Comparison of ENCODE assay signal across 8 mouse cellular contexts in the genomic region with DNA sequence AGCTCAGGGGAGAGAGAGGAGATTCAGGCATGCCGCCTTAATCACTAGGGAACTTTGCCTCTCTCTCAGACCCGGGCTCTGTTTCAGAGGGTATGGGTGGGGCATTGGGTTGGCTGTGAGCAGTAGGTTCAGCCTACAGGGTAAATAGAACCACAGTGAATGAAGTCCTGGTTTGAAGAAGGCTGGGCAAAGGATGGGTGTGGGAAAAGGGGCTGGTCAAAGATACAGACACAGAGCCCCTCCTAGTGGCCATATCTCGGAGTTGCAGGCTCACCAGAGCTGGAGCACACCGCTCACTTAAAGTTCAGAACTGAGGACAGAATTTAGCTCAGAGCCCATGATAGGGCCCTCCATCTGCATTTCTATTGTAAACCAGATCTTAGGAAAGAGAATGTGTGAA. TPM values are rescaled to one million over a fixed set of nuclear protein-coding genes. Genes with fewer than 3 reads are reported as not detected.
DNase-seq lines count a peak whose midpoint lies in the region; ATAC-seq and TF ChIP-seq lines count a peak whose summit lies in the region.

No protein-coding gene starts in this region.

- peak; percentile 86 for TF ChIP-seq CTCF in hindbrain, postnatal 0 days (IDR thresholded peaks at IDR 0.05; ENCODE audit: low read depth)

- H3K4me2 ChIP-seq in hindbrain, postnatal 0 days (ENCODE audit: low read depth, low read length) = no peak overlapping the region
- no peak overlapping the region for H3K4me2 ChIP-seq in midbrain, embryonic 12.5 days (replicated peaks)
- H3K4me2 ChIP-seq in stomach, embryonic 14.5 days (replicated peaks; ENCODE audit: low read depth, low read length) = no peak overlapping the region

- no peak overlapping the region for H3K27ac ChIP-seq in hindbrain, postnatal 0 days
- H3K27ac ChIP-seq in limb, embryonic 10.5 days = no peak overlapping the region
- H3K27ac ChIP-seq in midbrain, embryonic 12.5 days (replicated peaks) = no peak overlapping the region
- H3K27ac ChIP-seq in stomach, embryonic 14.5 days (ENCODE audit: low read length) = no peak overlapping the region

- peaks cover 8% of the 10 kb centered on the region; the same call in 1 of the 2 replicates for H3K4me1 ChIP-seq in hindbrain, postnatal 0 days (ENCODE audit: insufficient read depth, low read length)
- H3K4me1 ChIP-seq in limb, embryonic 10.5 days = peaks cover 72% of the 10 kb centered on the region
- peaks cover 20% of the 10 kb centered on the region for H3K4me1 ChIP-seq in midbrain, embryonic 12.5 days
- H3K4me1 ChIP-seq in stomach, embryonic 14.5 days (ENCODE audit: control insufficient read depth, insufficient read depth, low read length) = peaks cover 19% of the 10 kb centered on the region; the same call in 1 of the 2 replicates

- peak; percentile 33 for ATAC-seq in hindbrain, postnatal 0 days
- peak; percentile 54 for ATAC-seq in midbrain, embryonic 12.5 days (ENCODE audit: low FRiP score, low read depth)
- peak; percentile 62; the same call in 1 of the 2 replicates for ATAC-seq in stomach, embryonic 14.5 days (ENCODE audit: insufficient number of reproducible peaks, insufficient read depth, low FRiP score, low read depth)

- peak; percentile 48 to 69 for DNase-seq in urinary bladder, adult 18-20 months (ENCODE audit: low spot score in 2 of 2)
- DNase-seq in urinary bladder, postnatal 10 days (ENCODE audit: low spot score) = no peak
- peak; percentile 91 to 95 for DNase-seq in cerebellum, postnatal 10 days
- peak; percentile 53 to 74 for DNase-seq in frontal cortex, postnatal 14 days (ENCODE audit: low spot score in 2 of 2)
- DNase-seq in hindbrain, postnatal 0 days (ENCODE audit: low spot score) = peak; percentile 85
- peak; percentile 82 for DNase-seq in limb, embryonic 10.5 days (ENCODE audit: low spot score)

- H3K4me3 ChIP-seq in hindbrain, postnatal 0 days (ENCODE audit: low read length) = no peak overlapping the region
- H3K4me3 ChIP-seq in limb, embryonic 10.5 days = no peak overlapping the region
- H3K4me3 ChIP-seq in midbrain, embryonic 12.5 days = no peak overlapping the region
- no peak overlapping the region for H3K4me3 ChIP-seq in stomach, embryonic 14.5 days (ENCODE audit: low read depth, low read length)

- no peak overlapping the region for H3K9ac ChIP-seq in hindbrain, postnatal 0 days (replicated peaks; ENCODE audit: low read length)
- H3K9ac ChIP-seq in midbrain, embryonic 12.5 days (replicated peaks) = no peak overlapping the region
- no peak overlapping the region for H3K9ac ChIP-seq in stomach, embryonic 14.5 days (replicated peaks; ENCODE audit: low read depth, low read length)

- no peaks in the 10 kb centered on the region for H3K9me3 ChIP-seq in hindbrain, postnatal 0 days (ENCODE audit: low read length)
- no peaks in the 10 kb centered on the region for H3K9me3 ChIP-seq in limb, embryonic 10.5 days (replicated peaks)
- no peaks in the 10 kb centered on the region for H3K9me3 ChIP-seq in midbrain, embryonic 12.5 days
- H3K9me3 ChIP-seq in stomach, embryonic 14.5 days (ENCODE audit: control insufficient read depth, low read depth, low read length) = no peaks in the 10 kb centered on the region

- H3K27me3 ChIP-seq in hindbrain, postnatal 0 days (ENCODE audit: insufficient read depth, low read length) = no peaks in the 10 kb centered on the region
- peaks cover 10% of the 10 kb centered on the region; the same call in 1 of the 2 replicates for H3K27me3 ChIP-seq in limb, embryonic 10.5 days (ENCODE audit: low read depth, poor library complexity, severe bottlenecking)
- peaks cover 14% of the 10 kb centered on the region for H3K27me3 ChIP-seq in midbrain, embryonic 12.5 days
- H3K27me3 ChIP-seq in stomach, embryonic 14.5 days (ENCODE audit: control insufficient read depth, insufficient read depth, low read length) = no peaks in the 10 kb centered on the region

- peaks cover under 1% of the 10 kb centered on the region; the same call in 1 of the 2 replicates for H3K36me3 ChIP-seq in hindbrain, postnatal 0 days (ENCODE audit: insufficient read depth, low read length)
- peaks cover 23% of the 10 kb centered on the region for H3K36me3 ChIP-seq in limb, embryonic 10.5 days
- H3K36me3 ChIP-seq in midbrain, embryonic 12.5 days = peaks cover 15% of the 10 kb centered on the region; the same call in 1 of the 2 replicates
- H3K36me3 ChIP-seq in stomach, embryonic 14.5 days (ENCODE audit: control insufficient read depth, insufficient read depth, low read length) = peaks cover 14% of the 10 kb centered on the region

- 19% methylated on average over 4 of the region's 4 CpGs for WGBS in hindbrain, postnatal 0 days
- WGBS in limb, embryonic 10.5 days = 27% methylated on average over 4 of the region's 4 CpGs
- 16% methylated on average over 4 of the region's 4 CpGs for WGBS in midbrain, embryonic 12.5 days
- 14% methylated on average over 4 of the region's 4 CpGs for WGBS in stomach, embryonic 14.5 days

RNA-seq across cellular contexts. Expression of gene Pdzd7, which starts 13.7 kb away (rescaled TPM):
- total RNA-seq in hindbrain, postnatal 0 days (2014; rRNA removed) = 4.8 and 7.7 TPM in 2 replicates
- 1.9 and 2.5 TPM in 2 replicates for polyA plus RNA-seq in hindbrain, postnatal 0 days (2015; fragmentation: Nextera tagmentation; extraction: Ambion mirVana)
- polyA plus RNA-seq in limb, embryonic 10.5 days (2016; fragmentation: Nextera tagmentation; extraction: Ambion mirVana) = 0.20 and 0.28 TPM in 2 replicates
- 0.46 and 0.84 TPM in 2 replicates for polyA plus RNA-seq in midbrain, embryonic 12.5 days (2016; fragmentation: Nextera tagmentation; extraction: Ambion mirVana)
- polyA plus RNA-seq in stomach, embryonic 14.5 days (2014; fragmentation: Nextera tagmentation; extraction: Ambion mirVana) = 0.62 TPM in 2 replicates

RNA-seq across cellular contexts. Expression of gene Sfxn3, which starts 15.5 kb away (rescaled TPM):
- 63.9 and 76.9 TPM in 2 replicates for total RNA-seq in hindbrain, postnatal 0 days (2014; rRNA removed)
- 64.4 and 77.3 TPM in 2 replicates for polyA plus RNA-seq in hindbrain, postnatal 0 days (2015; fragmentation: Nextera tagmentation; extraction: Ambion mirVana)
- polyA plus RNA-seq in limb, embryonic 10.5 days (2016; fragmentation: Nextera tagmentation; extraction: Ambion mirVana) = 4.6 and 8.4 TPM in 2 replicates
- polyA plus RNA-seq in midbrain, embryonic 12.5 days (2016; fragmentation: Nextera tagmentation; extraction: Ambion mirVana) = 32.1 and 32.6 TPM in 2 replicates
- polyA plus RNA-seq in stomach, embryonic 14.5 days (2014; fragmentation: Nextera tagmentation; extraction: Ambion mirVana) = 28.8 and 34.5 TPM in 2 replicates

RNA-seq across cellular contexts. Expression of gene Lzts2, which starts 17.6 kb away (rescaled TPM):
- total RNA-seq in hindbrain, postnatal 0 days (2014; rRNA removed) = 44.1 and 44.7 TPM in 2 replicates
- polyA plus RNA-seq in hindbrain, postnatal 0 days (2015; fragmentation: Nextera tagmentation; extraction: Ambion mirVana) = 16.4 and 17.0 TPM in 2 replicates
- polyA plus RNA-seq in limb, embryonic 10.5 days (2016; fragmentation: Nextera tagmentation; extraction: Ambion mirVana) = 87.5 and 90.8 TPM in 2 replicates
- polyA plus RNA-seq in midbrain, embryonic 12.5 days (2016; fragmentation: Nextera tagmentation; extraction: Ambion mirVana) = 69.5 and 70.3 TPM in 2 replicates
- 52.5 and 56.0 TPM in 2 replicates for polyA plus RNA-seq in stomach, embryonic 14.5 days (2014; fragmentation: Nextera tagmentation; extraction: Ambion mirVana)

RNA-seq across cellular contexts. Expression of gene Mrpl43, which starts 25.5 kb away (rescaled TPM):
- total RNA-seq in hindbrain, postnatal 0 days (2014; rRNA removed) = 97.1 and 98.4 TPM in 2 replicates
- polyA plus RNA-seq in hindbrain, postnatal 0 days (2015; fragmentation: Nextera tagmentation; extraction: Ambion mirVana) = 109 and 115 TPM in 2 replicates
- 69.8 and 75.3 TPM in 2 replicates for polyA plus RNA-seq in limb, embryonic 10.5 days (2016; fragmentation: Nextera tagmentation; extraction: Ambion mirVana)
- polyA plus RNA-seq in midbrain, embryonic 12.5 days (2016; fragmentation: Nextera tagmentation; extraction: Ambion mirVana) = 70.3 and 78.7 TPM in 2 replicates
- polyA plus RNA-seq in stomach, embryonic 14.5 days (2014; fragmentation: Nextera tagmentation; extraction: Ambion mirVana) = 60.1 and 60.4 TPM in 2 replicates

RNA-seq across cellular contexts. Expression of gene Twnk, which starts 26.3 kb away (rescaled TPM):
- 7.5 and 8.6 TPM in 2 replicates for total RNA-seq in hindbrain, postnatal 0 days (2014; rRNA removed)
- 8.2 and 8.5 TPM in 2 replicates for polyA plus RNA-seq in hindbrain, postnatal 0 days (2015; fragmentation: Nextera tagmentation; extraction: Ambion mirVana)
- 39.2 and 45.4 TPM in 2 replicates for polyA plus RNA-seq in limb, embryonic 10.5 days (2016; fragmentation: Nextera tagmentation; extraction: Ambion mirVana)
- polyA plus RNA-seq in midbrain, embryonic 12.5 days (2016; fragmentation: Nextera tagmentation; extraction: Ambion mirVana) = 24.1 and 24.5 TPM in 2 replicates
- 13.3 and 15.3 TPM in 2 replicates for polyA plus RNA-seq in stomach, embryonic 14.5 days (2014; fragmentation: Nextera tagmentation; extraction: Ambion mirVana)
